Mouse (Mus musculus): ENCODE measurements around the gene Cers6. TPM values are rescaled to one million over a fixed set of nuclear protein-coding genes. Genes with fewer than 3 reads are reported as not detected.

The Cers6 gene
- polyA plus RNA-seq, 1 experiment: not detected

- Histone ChIP-seq H3K4me3 (ENCODE audit: insufficient read depth, low read depth, low read length) (no peak overlapping the region), H3K4me1 (ENCODE audit: control insufficient read depth, insufficient read depth, low read length) (peaks cover 2% of the 10 kb centered on the region)
- TF ChIP-seq CTCF (IDR thresholded peaks at IDR 0.05; ENCODE audit: insufficient read depth, low read depth, low read length): no peak
- TF ChIP-seq POLR2A (IDR thresholded peaks at IDR 0.05; ENCODE audit: insufficient read depth, low read depth, low read length): no peak
Measured at GRCm38 (mm10) chr2:69061313-69061712, 200.1 kb downstream of the Cers6 start.

DNA sequence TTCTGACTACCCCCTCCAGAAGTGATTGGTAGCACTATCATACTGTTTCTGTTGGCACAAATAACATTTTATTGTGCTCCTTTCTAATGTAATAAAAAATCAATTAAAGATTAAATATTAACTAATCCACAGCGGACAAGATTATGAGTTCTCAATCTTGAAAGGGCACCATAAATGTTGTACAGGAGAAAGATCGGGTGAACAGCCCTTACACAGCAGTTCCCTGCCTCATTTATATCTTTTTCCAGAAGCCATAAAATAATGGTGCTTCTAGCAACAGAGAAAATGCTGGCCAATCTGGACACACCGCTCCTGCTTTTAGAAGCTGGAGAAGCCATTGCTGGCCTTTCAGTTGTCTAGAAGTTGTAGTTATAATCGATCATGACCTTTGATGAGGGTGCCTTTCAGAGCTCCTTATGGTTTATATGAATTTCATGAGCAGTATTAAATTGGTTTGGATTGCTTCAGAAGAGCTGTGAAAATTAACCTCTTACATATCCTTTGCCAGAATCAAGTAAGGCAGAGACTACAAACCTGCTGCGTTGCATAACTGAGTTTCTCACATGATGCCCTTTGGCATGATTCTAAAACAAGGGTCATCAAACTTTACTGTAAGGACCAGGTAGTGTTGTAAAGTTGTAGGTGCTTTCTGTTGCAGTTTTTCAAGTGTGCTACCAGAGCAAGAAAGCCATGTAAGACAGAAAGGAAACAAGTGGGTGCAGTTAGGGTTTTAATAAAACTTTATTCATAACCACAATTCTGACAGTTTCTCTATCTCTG, 200.9 kb downstream of the Cers6 start:
- WGBS: 97% methylated on average over 5 of the region's 5 CpGs
- Histone ChIP-seq H3K4me1 (ENCODE audit: control insufficient read depth, insufficient read depth, low read length) (peaks cover 2% of the 10 kb centered on the region), H3K27ac (ENCODE audit: insufficient read depth, low read depth, low read length) (no peak overlapping the region), H3K4me3 (ENCODE audit: insufficient read depth, low read depth, low read length) (no peak overlapping the region)
- TF ChIP-seq CTCF (IDR thresholded peaks at IDR 0.05; ENCODE audit: insufficient read depth, low read depth, low read length) (no peak), POLR2A (IDR thresholded peaks at IDR 0.05; ENCODE audit: insufficient read depth, low read depth, low read length) (no peak)

More at GRCm38 (mm10) chr2:69061313-69061712, 200.1 kb downstream of the Cers6 start:
- no peak overlapping the region for H3K27ac ChIP-seq (ENCODE audit: insufficient read depth, low read depth, low read length)

- no peak for TF ChIP-seq POLR2A (IDR thresholded peaks at IDR 0.05; ENCODE audit: insufficient read depth, low read depth, low read length)
- no peak for TF ChIP-seq CTCF (IDR thresholded peaks at IDR 0.05; ENCODE audit: insufficient read depth, low read depth, low read length)
- 90% methylated on average over 6 of the region's 6 CpGs for WGBS
- no peak overlapping the region for H3K27ac ChIP-seq (ENCODE audit: insufficient read depth, low read depth, low read length)
- H3K4me3 ChIP-seq (ENCODE audit: insufficient read depth, low read depth, low read length): no peak overlapping the region
- peaks cover 2% of the 10 kb centered on the region for H3K4me1 ChIP-seq (ENCODE audit: control insufficient read depth, insufficient read depth, low read length)
Measured at GRCm38 (mm10) chr2:69064759-69065158, 203.5 kb downstream of the Cers6 start.

- no peak overlapping the region for H3K27ac ChIP-seq (ENCODE audit: insufficient read depth, low read depth, low read length)
- no peak for TF ChIP-seq POLR2A (IDR thresholded peaks at IDR 0.05; ENCODE audit: insufficient read depth, low read depth, low read length)
- no peak for TF ChIP-seq CTCF (IDR thresholded peaks at IDR 0.05; ENCODE audit: insufficient read depth, low read depth, low read length)
- WGBS: 82% methylated on average over 7 of the region's 7 CpGs
- no peak overlapping the region for H3K4me3 ChIP-seq (ENCODE audit: insufficient read depth, low read depth, low read length)
- H3K4me1 ChIP-seq (ENCODE audit: control insufficient read depth, insufficient read depth, low read length): no peaks in the 10 kb centered on the region
Measured at GRCm38 (mm10) chr2:69071440-69072235, 210.4 kb downstream of the Cers6 start.

- Histone ChIP-seq H3K4me3 (ENCODE audit: insufficient read depth, low read depth, low read length) (no peak overlapping the region), H3K27ac (ENCODE audit: insufficient read depth, low read depth, low read length) (no peak overlapping the region), H3K4me1 (ENCODE audit: control insufficient read depth, insufficient read depth, low read length) (no peaks in the 10 kb centered on the region; the same call in 1 of the 2 replicates)
- 69% methylated on average over 3 of the region's 3 CpGs for WGBS
- TF ChIP-seq POLR2A (IDR thresholded peaks at IDR 0.05; ENCODE audit: insufficient read depth, low read depth, low read length) (no peak), CTCF (IDR thresholded peaks at IDR 0.05; ENCODE audit: insufficient read depth, low read depth, low read length) (no peak)
Measured at GRCm38 (mm10) chr2:69077189-69077588, 215.9 kb downstream of the Cers6 start.

- TF ChIP-seq CTCF (IDR thresholded peaks at IDR 0.05; ENCODE audit: insufficient read depth, low read depth, low read length) (no peak), POLR2A (IDR thresholded peaks at IDR 0.05; ENCODE audit: insufficient read depth, low read depth, low read length) (no peak)
- Histone ChIP-seq H3K4me1 (ENCODE audit: control insufficient read depth, insufficient read depth, low read length) (peaks cover 12% of the 10 kb centered on the region; the same call in 1 of the 2 replicates), H3K4me3 (ENCODE audit: insufficient read depth, low read depth, low read length) (no peak overlapping the region), H3K27ac (ENCODE audit: insufficient read depth, low read depth, low read length) (no peak overlapping the region)
- WGBS: 87% methylated on average over 1 of the region's 1 CpGs
Measured at GRCm38 (mm10) chr2:69080760-69081159, 219.5 kb downstream of the Cers6 start.

DNA sequence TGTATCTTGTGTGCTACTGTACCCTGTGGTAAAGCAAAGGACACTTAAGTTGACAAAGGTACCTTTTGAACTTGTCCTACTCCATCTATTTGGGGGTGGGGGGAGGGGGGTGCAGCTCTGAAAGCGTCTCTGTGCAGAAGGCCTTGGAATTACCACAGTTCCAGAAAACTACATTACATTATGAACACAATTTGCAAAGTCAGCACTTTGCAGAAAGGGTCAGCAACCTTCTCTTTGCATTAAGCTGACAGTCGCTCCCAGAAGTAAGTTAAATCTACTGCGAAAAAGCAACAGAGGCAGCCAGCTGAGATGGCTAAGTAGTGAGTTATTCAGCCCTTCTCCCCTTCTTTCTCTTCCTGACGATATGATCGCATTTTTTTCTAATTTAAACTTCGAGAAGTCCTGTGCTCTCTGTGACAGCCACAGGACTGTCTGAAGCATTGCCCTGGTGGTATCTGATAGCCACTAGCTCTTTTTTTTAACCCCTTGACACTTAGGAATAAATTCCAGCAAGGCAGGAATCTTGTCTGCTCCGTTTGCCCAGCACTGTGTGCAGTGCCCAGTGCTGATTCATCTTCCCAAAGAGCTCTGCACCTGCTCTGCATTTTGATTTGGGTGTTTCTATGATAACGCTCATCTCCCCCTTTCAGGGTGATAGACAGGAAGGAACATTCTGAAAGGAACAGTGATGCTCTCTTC, 221.4 kb downstream of the Cers6 start:
- H3K27ac ChIP-seq (ENCODE audit: insufficient read depth, low read depth, low read length): peak overlapping the region; percentile 82
- TF ChIP-seq POLR2A (IDR thresholded peaks at IDR 0.05; ENCODE audit: insufficient read depth, low read depth, low read length) (no peak), CTCF (IDR thresholded peaks at IDR 0.05; ENCODE audit: insufficient read depth, low read depth, low read length) (no peak)
- H3K4me3 ChIP-seq (ENCODE audit: insufficient read depth, low read depth, low read length): no peak overlapping the region
- peaks cover 16% of the 10 kb centered on the region; the same call in 1 of the 2 replicates for H3K4me1 ChIP-seq (ENCODE audit: control insufficient read depth, insufficient read depth, low read length)
- WGBS: 40% methylated on average over 8 of the region's 8 CpGs

- TF ChIP-seq CTCF (IDR thresholded peaks at IDR 0.05; ENCODE audit: insufficient read depth, low read depth, low read length) (no peak), POLR2A (IDR thresholded peaks at IDR 0.05; ENCODE audit: insufficient read depth, low read depth, low read length) (no peak)
- H3K4me1 ChIP-seq (ENCODE audit: control insufficient read depth, insufficient read depth, low read length): peaks cover 16% of the 10 kb centered on the region; the same call in 1 of the 2 replicates
- WGBS: 46% methylated on average over 3 of the region's 3 CpGs
- H3K27ac ChIP-seq (ENCODE audit: insufficient read depth, low read depth, low read length): peak overlapping the region; percentile 82
- H3K4me3 ChIP-seq (ENCODE audit: insufficient read depth, low read depth, low read length): no peak overlapping the region
Measured at GRCm38 (mm10) chr2:69083198-69083509, 221.9 kb downstream of the Cers6 start.

Measured in olfactory bulb, adult 2 months (tissue).